Mouse (Mus musculus): ENCODE measurements around the gene H2-Q4. TPM values are rescaled to one million over a fixed set of nuclear protein-coding genes. Genes with fewer than 3 reads are reported as not detected.
"Not testable (repeated sequence)": the region's sequence is repeated elsewhere in the genome, so short reads cannot be mapped to it uniquely, and the experiment has no call there.

H2-Q4 gene
- total RNA-seq, 2 experiments from 2014 or later = 10.3 to 22.4 TPM

DNA sequence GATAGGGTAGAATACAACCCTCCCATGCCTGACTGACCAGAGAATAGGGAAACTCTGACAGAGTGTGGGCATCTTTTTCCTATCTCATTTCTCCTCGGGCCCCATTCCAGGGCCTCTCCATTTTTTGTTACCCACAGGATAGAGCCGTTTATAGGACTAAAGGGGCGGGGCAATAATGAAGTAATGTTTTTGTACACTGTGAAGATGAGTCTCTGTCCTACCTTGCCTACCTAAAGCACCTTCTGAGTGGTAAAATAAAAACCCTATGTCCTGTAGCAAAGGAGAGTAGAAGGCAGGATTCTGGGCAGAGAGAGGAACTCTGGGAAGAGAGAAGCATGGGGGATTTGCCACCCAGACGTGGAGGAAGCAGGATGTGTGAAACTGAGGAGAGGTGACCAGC, 40.1 kb downstream of the H2-Q4 start:
- not testable (repeated sequence) for ATAC-seq (ENCODE audit: poor library complexity, severe bottlenecking)

DNA sequence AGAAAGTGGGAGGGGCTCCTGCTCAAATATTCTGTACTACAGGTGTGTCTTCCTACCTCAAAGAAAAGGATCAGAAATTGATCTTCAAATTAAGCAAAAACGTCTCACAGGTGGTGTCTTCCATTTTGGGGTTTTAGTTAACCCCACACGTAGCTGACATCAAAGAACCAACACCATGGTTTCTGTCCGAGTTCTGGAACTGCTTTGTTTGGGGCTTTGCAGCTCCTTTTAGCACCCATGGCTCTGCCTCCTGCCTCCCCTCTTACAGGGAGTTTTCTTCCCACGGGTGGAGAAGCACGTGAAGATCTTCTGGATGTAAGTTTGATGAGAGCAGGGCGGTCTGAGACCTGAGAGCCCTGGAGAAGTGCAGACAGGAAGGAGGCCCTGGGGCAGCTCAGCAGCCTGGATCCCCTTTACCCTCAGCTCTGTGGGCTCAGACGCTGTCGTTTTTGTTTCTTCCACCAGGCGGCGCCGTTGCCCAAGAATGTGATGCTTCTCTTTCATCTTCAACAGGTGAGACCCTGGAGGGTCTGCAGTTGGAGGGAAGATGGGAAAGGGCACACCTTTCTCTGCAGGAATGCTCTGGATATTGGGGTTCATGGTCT, 40.9 kb downstream of the H2-Q4 start:
- not testable (repeated sequence) for ATAC-seq (ENCODE audit: poor library complexity, severe bottlenecking)

DNA sequence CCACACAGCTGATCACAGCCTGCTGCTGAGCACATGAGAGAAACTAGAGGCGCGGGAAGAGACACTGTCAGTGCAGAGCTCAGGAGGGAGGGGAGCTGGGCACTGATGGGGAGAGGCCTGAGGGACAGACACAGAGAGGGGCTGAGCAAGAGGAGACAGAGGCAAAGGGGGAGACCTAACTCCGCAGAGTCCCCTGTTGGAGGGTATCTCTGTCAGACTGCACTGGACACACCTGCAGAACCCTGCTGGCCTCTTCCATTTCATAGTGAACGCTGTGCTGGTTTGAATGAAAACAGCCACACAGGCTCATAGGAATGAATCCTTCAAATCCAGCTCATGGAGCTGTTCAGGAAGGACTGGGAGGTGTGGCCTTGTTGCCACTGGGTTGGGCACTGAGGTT, 41.9 kb downstream of the H2-Q4 start:
- not testable (repeated sequence) for ATAC-seq (ENCODE audit: poor library complexity, severe bottlenecking)

DNA sequence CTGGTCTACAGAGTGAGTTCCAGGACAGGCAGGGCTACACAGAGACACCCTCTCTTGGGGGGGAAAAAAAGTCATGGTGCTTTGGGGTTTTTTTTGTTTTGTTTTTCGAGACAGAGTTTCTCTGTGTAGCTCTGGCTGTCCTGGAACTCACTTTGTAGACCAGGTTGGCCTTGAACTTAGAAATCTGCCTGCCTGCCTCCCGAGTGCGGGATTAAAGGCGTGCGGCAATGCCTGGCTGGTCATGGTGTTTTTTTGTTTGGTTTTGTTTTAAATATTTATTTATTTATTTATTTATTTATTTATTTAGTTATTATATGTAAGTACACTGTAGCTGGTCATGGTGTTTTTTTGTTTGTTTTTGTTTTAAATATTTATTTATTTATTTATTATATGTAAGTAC, 42.9 kb downstream of the H2-Q4 start:
- ATAC-seq (ENCODE audit: poor library complexity, severe bottlenecking) = not testable (repeated sequence)

DNA sequence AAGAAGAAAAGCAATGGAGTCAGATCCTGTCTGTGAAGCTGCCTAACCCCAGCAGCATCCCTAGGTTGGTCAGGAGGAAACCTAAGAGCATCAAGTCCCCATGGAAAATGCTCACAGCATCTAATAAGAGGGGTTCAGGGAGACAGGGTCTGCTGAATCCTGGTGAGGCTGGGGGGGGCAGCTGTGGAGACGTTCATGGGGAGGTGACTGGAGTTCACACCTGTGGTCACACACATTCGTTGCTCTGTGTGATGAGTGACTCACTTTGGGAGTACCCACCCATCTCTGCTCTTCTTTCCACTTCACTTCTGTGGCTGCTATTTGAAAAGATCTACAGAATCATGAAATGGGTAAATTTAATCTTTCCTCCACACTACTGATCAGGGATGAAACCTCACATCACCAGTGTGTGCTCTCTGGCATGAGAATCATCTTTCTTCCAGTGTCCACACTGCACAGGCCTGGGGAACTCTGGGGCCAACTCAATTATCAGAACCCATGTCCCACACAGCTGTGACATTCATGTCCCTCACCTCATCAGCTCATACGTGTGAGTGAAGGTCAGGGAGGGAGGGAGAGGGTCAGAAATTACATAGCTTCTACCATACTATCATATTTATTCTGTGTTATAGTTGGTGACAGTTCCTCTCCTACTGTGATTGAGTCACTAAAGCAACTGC, 43.9 kb downstream of the H2-Q4 start:
- not testable (repeated sequence) for ATAC-seq (ENCODE audit: poor library complexity, severe bottlenecking)

DNA sequence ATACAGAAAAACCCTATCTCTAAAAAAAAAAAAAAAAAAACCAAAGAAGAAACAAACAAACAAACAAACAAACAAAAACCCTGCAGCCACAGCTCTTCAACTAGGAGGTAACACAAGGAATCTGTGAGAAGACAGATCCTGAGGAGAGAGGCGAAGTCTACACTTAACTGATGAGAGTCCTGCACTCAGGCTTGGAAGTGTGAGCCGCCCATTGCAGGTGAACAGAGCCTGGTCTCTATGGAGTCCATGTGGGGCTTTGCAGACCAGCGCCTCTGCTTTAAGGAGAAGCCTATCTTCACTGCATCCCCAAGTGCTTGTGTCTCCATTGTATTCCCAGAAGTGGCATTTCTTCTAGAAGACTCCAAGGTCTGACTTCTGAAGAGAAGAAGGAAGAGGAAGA, 44.7 kb downstream of the H2-Q4 start:
- ATAC-seq (ENCODE audit: poor library complexity, severe bottlenecking) = not testable (repeated sequence)

DNA sequence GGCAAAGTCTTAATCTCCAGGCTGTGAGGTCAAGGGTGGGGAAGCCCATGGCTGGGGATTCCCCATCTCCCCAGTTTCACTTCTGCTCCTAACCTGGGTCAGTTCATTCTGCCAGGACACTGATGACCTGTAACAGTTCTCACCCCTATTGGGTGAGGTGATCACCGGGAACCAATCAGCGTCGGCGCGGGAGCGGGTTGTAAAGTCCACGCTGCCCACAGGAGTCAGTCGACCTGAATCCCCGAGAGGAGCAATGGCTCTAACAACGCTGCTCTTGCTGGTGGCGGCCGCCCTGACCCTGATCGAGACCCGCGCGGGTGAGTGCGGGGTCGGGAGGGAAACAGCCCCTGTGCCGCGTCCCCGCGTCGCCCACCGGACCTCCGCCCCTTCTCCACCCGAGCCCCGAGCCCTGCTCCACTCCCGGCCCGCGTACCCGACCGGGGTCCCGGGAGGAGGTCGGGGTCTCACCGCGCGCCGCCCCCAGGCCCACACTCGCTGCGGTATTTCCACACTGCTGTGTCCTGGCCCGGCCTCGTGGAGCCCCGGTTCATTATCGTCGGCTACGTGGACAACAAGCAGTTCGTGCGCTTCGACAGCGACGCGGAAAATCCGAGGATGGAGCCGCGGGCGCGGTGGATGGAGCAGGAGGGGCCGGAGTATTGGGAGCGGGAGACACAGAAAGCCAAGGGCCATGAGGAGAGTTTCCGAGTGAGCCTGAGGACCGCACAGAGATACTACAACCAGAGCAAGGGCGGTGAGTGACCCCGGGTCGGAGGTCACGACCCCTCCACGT, 45.4 kb downstream of the H2-Q4 start, which contains the start of gene H2-Q6:
H2-Q6 (plus strand) TSS at position 227 of the 793 bp plus-strand sequence.
- ATAC-seq (ENCODE audit: poor library complexity, severe bottlenecking) = peak; percentile 96

DNA sequence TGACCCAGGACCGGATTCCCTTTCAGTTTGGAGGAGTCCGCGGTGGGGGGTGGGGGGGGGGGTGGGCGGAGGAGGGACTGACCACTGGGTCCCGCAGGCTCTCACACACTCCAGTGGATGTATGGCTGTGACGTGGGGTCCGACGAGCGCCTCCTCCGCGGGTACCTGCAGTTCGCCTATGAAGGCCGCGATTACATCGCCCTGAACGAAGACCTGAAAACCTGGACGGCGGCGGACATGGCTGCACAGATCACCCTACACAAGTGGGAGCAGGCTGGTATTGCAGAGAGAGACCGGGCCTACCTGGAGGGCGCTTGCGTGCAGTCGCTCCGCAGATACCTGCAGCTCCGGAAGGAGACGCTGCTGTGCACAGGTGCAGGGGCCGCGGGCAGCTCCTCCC, 46.1 kb downstream of the H2-Q4 start:
- ATAC-seq (ENCODE audit: poor library complexity, severe bottlenecking) = not testable (repeated sequence)

DNA sequence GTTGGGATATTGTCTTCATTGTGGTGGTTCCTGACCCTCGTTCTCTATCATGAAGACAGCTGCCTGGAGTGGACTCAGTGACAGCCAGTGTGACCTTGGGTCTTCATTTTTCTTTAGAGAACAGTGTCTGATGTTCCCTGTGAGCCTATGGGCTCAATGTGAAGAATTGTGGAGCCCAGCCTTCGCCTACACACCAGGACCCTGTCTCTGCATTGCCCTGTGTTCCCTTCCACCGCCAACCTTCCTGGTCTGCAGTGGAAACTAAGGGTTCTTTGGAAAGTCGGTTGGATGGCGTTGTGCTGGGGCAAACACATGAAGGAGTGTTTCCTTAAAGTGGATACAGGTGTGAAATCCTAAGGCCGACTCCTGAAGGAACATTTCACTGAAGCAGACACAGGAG, 49.5 kb downstream of the H2-Q4 start:
- ATAC-seq (ENCODE audit: poor library complexity, severe bottlenecking) = not testable (repeated sequence)

DNA sequence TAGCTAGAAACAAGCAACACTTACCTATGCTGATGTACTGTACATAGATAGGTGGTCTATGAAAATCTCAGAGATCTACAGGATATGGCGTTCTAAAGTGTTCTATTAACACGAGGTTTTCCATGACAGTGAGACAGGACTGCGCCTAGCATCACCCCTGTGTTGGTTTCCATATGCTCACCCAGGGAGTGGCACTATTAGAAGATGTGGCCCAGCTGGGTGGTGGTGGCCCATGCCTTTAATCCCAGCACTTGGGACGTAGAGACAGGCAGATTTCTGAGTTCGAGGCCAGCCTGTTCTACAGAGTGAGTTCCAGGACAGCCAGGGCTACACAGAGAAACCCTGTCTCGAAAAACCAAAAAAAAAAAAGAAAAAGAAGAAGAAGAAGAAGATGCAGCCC, 51.3 kb downstream of the H2-Q4 start:
- ATAC-seq (ENCODE audit: poor library complexity, severe bottlenecking) = not testable (repeated sequence)

DNA sequence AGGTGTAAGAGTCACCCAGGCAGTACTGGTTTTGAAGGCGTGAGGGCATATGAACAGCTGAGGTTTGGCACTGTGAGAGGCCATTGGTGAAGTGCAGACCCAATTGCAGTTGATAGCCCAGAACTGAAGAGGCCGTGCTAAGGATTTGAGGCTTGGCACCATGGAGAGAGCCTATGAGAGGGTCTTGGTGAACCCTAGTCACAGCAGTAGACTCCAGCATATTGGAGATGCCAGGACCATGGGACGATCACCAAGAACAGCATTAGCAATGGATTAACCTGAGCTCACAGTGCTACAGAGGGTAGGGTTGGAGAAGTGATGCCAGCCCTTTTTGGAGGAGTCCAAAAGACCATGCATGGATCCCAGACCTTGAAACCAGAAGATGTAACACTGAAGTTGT, 52.8 kb downstream of the H2-Q4 start:
- ATAC-seq (ENCODE audit: poor library complexity, severe bottlenecking) = not testable (repeated sequence)

DNA sequence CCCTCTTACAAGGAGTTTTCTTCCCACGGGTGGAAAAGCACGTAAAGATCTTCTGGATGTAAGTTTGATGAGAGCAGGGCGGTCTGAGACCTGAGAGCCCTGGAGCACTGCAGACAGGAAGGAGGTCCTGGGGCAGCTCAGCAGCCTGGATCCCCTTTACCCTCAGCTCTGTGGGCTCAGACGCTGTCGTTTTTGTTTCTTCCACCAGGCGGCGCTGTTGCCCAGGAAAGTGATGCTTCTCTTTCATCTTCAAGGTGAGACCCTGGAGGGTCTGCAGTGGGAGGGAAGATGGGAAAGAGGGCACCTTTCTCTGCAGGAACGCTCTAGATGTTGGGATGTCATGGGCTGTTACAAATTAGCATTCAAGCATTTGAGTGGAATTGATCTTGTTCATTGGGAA, 55.4 kb downstream of the H2-Q4 start:
- not testable (repeated sequence) for ATAC-seq (ENCODE audit: poor library complexity, severe bottlenecking)

Other genes with a start within 250 kb of the H2-Q4 start
- gene Apom, start 247.6 kb upstream of the H2-Q4 start, total RNA-seq (2015) = 0.38 TPM in 1 of 2 replicates, not detected in the other
- gene Apom, start 247.6 kb upstream of the H2-Q4 start, total RNA-seq (2017) = 0.26 TPM in 1 of 2 replicates, not detected in the other
- gene Bag6, start 244.4 kb upstream of the H2-Q4 start, total RNA-seq (2015) = 87.9 and 91.7 TPM in 2 replicates
- gene Bag6, start 244.4 kb upstream of the H2-Q4 start, total RNA-seq (2017) = 72.4 and 90.5 TPM in 2 replicates
- 144 and 172 TPM in 2 replicates for gene Prrc2a, start 214.7 kb upstream of the H2-Q4 start, total RNA-seq (2015)
- 35.8 and 60.6 TPM in 2 replicates for gene Prrc2a, start 214.7 kb upstream of the H2-Q4 start, total RNA-seq (2017)
- gene Aif1, start 203.5 kb upstream of the H2-Q4 start, total RNA-seq (2015) = 78.7 and 81.4 TPM in 2 replicates
- gene Aif1, start 203.5 kb upstream of the H2-Q4 start, total RNA-seq (2017) = 103 and 120 TPM in 2 replicates
- gene Lst1, start 191.2 kb upstream of the H2-Q4 start, total RNA-seq (2015) = 425 and 434 TPM in 2 replicates
- 495 and 596 TPM in 2 replicates for gene Lst1, start 191.2 kb upstream of the H2-Q4 start, total RNA-seq (2017)
- 11.7 and 13.3 TPM in 2 replicates for gene Ltb, start 185.2 kb upstream of the H2-Q4 start, total RNA-seq (2015)
- 7.3 and 11.2 TPM in 2 replicates for gene Ltb, start 185.2 kb upstream of the H2-Q4 start, total RNA-seq (2017)
- gene Tnf, start 177.6 kb upstream of the H2-Q4 start, total RNA-seq (2015) = 33.1 and 34.6 TPM in 2 replicates
- 28.2 and 30.0 TPM in 2 replicates for gene Tnf, start 177.6 kb upstream of the H2-Q4 start, total RNA-seq (2017)
- gene Lta, start 174.3 kb upstream of the H2-Q4 start, total RNA-seq (2015) = 0.11 TPM in 1 of 2 replicates, not detected in the other
- gene Lta, start 174.3 kb upstream of the H2-Q4 start, total RNA-seq (2017) = 0.24 TPM in 1 of 2 replicates, not detected in the other
- 0.76 and 2.5 TPM in 2 replicates for gene Gm16181, start 158.8 kb upstream of the H2-Q4 start, total RNA-seq (2015)
- 0.88 and 4.0 TPM in 2 replicates for gene Gm16181, start 158.8 kb upstream of the H2-Q4 start, total RNA-seq (2017)
- 6.2 and 6.9 TPM in 2 replicates for gene Atp6v1g2, start 146.0 kb upstream of the H2-Q4 start, total RNA-seq (2015)
- 3.0 and 3.6 TPM in 2 replicates for gene Atp6v1g2, start 146.0 kb upstream of the H2-Q4 start, total RNA-seq (2017)
- gene Nfkbil1, start 143.8 kb upstream of the H2-Q4 start, total RNA-seq (2015) = 2.2 and 4.5 TPM in 2 replicates
- 10.2 and 13.3 TPM in 2 replicates for gene Nfkbil1, start 143.8 kb upstream of the H2-Q4 start, total RNA-seq (2017)
- gene Ddx39b, start 137.9 kb upstream of the H2-Q4 start, total RNA-seq (2015) = 166 TPM in 2 replicates
- gene Ddx39b, start 137.9 kb upstream of the H2-Q4 start, total RNA-seq (2017) = 115 and 125 TPM in 2 replicates
- 572 and 605 TPM in 2 replicates for gene H2-D1, start 116.9 kb upstream of the H2-Q4 start, total RNA-seq (2015)
- gene H2-D1, start 116.9 kb upstream of the H2-Q4 start, total RNA-seq (2017) = 1,046 and 1,120 TPM in 2 replicates
- not detected in 2 replicates for gene H2-Q1, start 59.2 kb upstream of the H2-Q4 start, total RNA-seq (2015)
- gene H2-Q1, start 59.2 kb upstream of the H2-Q4 start, total RNA-seq (2017) = not detected in 2 replicates
- not detected in 2 replicates for gene H2-Q2, start 37.4 kb upstream of the H2-Q4 start, total RNA-seq (2015)
- gene H2-Q2, start 37.4 kb upstream of the H2-Q4 start, total RNA-seq (2017) = not detected in 2 replicates
- 10.2 and 12.1 TPM in 2 replicates for gene H2-Q6, start 45.2 kb downstream of the H2-Q4 start, total RNA-seq (2015)
- gene H2-Q6, start 45.2 kb downstream of the H2-Q4 start, total RNA-seq (2017) = 12.8 and 13.5 TPM in 2 replicates
- 20.3 and 23.0 TPM in 2 replicates for gene H2-Q7, start 59.5 kb downstream of the H2-Q4 start, total RNA-seq (2015)
- 13.7 and 24.7 TPM in 2 replicates for gene H2-Q7, start 59.5 kb downstream of the H2-Q4 start, total RNA-seq (2017)
- 8.3 and 11.8 TPM in 2 replicates for gene H2-Q10, start 90.5 kb downstream of the H2-Q4 start, total RNA-seq (2015)
- gene H2-Q10, start 90.5 kb downstream of the H2-Q4 start, total RNA-seq (2017) = 7.9 and 11.1 TPM in 2 replicates
- 0.29 TPM in 1 of 2 replicates, not detected in the other for gene Pou5f1, start 126.4 kb downstream of the H2-Q4 start, total RNA-seq (2015)
- gene Pou5f1, start 126.4 kb downstream of the H2-Q4 start, total RNA-seq (2017) = not detected in 2 replicates
- 64.7 and 72.2 TPM in 2 replicates for gene Tcf19, start 137.2 kb downstream of the H2-Q4 start, total RNA-seq (2015)
- 26.2 and 29.6 TPM in 2 replicates for gene Tcf19, start 137.2 kb downstream of the H2-Q4 start, total RNA-seq (2017)
- gene Cchcr1, start 137.5 kb downstream of the H2-Q4 start, total RNA-seq (2015) = 3.3 and 4.0 TPM in 2 replicates
- 4.0 and 5.7 TPM in 2 replicates for gene Cchcr1, start 137.5 kb downstream of the H2-Q4 start, total RNA-seq (2017)
- not detected in 2 replicates for gene Psors1c2, start 153.6 kb downstream of the H2-Q4 start, total RNA-seq (2015)
- gene Psors1c2, start 153.6 kb downstream of the H2-Q4 start, total RNA-seq (2017) = not detected in 2 replicates
- gene Cdsn, start 172.5 kb downstream of the H2-Q4 start, total RNA-seq (2015) = not detected in 2 replicates
- not detected in 2 replicates for gene Cdsn, start 172.5 kb downstream of the H2-Q4 start, total RNA-seq (2017)
- gene 2300002M23Rik, start 187.8 kb downstream of the H2-Q4 start, total RNA-seq (2015) = not detected in 2 replicates
- not detected in 2 replicates for gene 2300002M23Rik, start 187.8 kb downstream of the H2-Q4 start, total RNA-seq (2017)
- not detected in 2 replicates for gene Sfta2, start 221.9 kb downstream of the H2-Q4 start, total RNA-seq (2015)
- gene Sfta2, start 221.9 kb downstream of the H2-Q4 start, total RNA-seq (2017) = not detected in 2 replicates
- gene Gm9573, start 247.0 kb downstream of the H2-Q4 start, total RNA-seq (2015) = not detected in 2 replicates
- not detected in 2 replicates for gene Gm9573, start 247.0 kb downstream of the H2-Q4 start, total RNA-seq (2017)

Data from megakaryocyte, adult 5-6 weeks (primary cell).